Mouse (Mus musculus) ES-E14 (cell line): ENCODE results near the gene Sub1. TPM values are rescaled to one million over a fixed set of nuclear protein-coding genes. Genes with fewer than 3 reads are reported as not detected.

Experiments used
- DNase-seq: peaks from one replicate; pipeline ENCODE4 v3.0.0-alpha.2; 2013; ENCODE audit warnings: low read depth, low spot score
- H3K27ac ChIP-seq: 2 replicates; pipeline ENCODE4 v1.5.1; 2012; ENCODE audit warnings: low read depth, mild to moderate bottlenecking, low read length, moderate library complexity, mixed read lengths; ENCODE audit not compliant: poor library complexity, insufficient read depth, severe bottlenecking
- H3K36me3 ChIP-seq: 2 replicates; pipeline ENCODE4 v1.6.1; 2012; ENCODE audit warnings: mild to moderate bottlenecking, low read length, moderate library complexity, mixed read lengths; ENCODE audit not compliant: control insufficient read depth, poor library complexity, insufficient read depth, severe bottlenecking
- H3K4me1 ChIP-seq, 2 experiments: fragments of 150-350 bp in 1 of 2; sonication (generic) in 1 of 2; 2 replicates each; pipeline ENCODE4 v1.6.1; 2012; ENCODE audit warnings: low read length in 2 of 2, mild to moderate bottlenecking in 1 of 2, mixed read lengths in 1 of 2; ENCODE audit not compliant: control insufficient read depth in 2 of 2, insufficient read depth in 2 of 2, poor library complexity in 1 of 2
- H3K4me3 ChIP-seq, 2 experiments: fragments of 150-350 bp in 1 of 2; sonication (generic) in 1 of 2; 2 replicates each; pipeline ENCODE4 v1.5.1; 2012; ENCODE audit warnings: low read length in 2 of 2, low read depth in 1 of 2, mild to moderate bottlenecking in 1 of 2, mixed read lengths in 1 of 2; ENCODE audit not compliant: insufficient read depth in 1 of 2, poor library complexity in 1 of 2, severe bottlenecking in 1 of 2
- H3K9ac ChIP-seq: 2 replicates; pipeline ENCODE4 v1.6.1; 2012; ENCODE audit warnings: low read depth, mild to moderate bottlenecking, low read length, mixed read lengths; ENCODE audit not compliant: poor library complexity, insufficient read depth, severe bottlenecking
- H3K9me3 ChIP-seq: fragments of 150-350 bp; sonication (generic); 2 replicates; pipeline ENCODE4 v1.6.1; 2012; ENCODE audit warnings: low read depth, mild to moderate bottlenecking, low read length; ENCODE audit not compliant: control insufficient read depth, insufficient read depth
- CHD2 ChIP-seq: IDR thresholded peaks from 2 replicates; pipeline ENCODE4 v1.6.1; 2014; ENCODE audit warnings: mild to moderate bottlenecking, low read depth, low read length, inconsistent platforms
- HCFC1 ChIP-seq: IDR thresholded peaks from 2 replicates; pipeline ENCODE4 v1.6.1; 2012; ENCODE audit warnings: low read length, inconsistent platforms, borderline replicate concordance; ENCODE audit not compliant: insufficient read depth
- MAFK ChIP-seq: IDR thresholded peaks from 2 replicates; pipeline ENCODE4 v1.6.1; 2014; ENCODE audit warnings: mild to moderate bottlenecking, low read depth, low read length, inconsistent platforms; ENCODE audit not compliant: insufficient read depth
- ZC3H11A ChIP-seq: IDR thresholded peaks from 2 replicates; pipeline ENCODE4 v1.6.1; 2012; ENCODE audit warnings: low read depth, mild to moderate bottlenecking, inconsistent platforms, low read length, borderline replicate concordance
- ZNF384 ChIP-seq: IDR thresholded peaks from 2 replicates; pipeline ENCODE4 v1.6.1; 2012; ENCODE audit warnings: low read depth, low read length, inconsistent platforms
- in situ Hi-C, 2 experiments: fragments of 600-800 bp; cut with MboI; formaldehyde crosslinking; loops; one replicate each; pipeline ENCODE4 v1.15.1; 2025; ENCODE audit warnings: low sequenced_read_pairs in 2 of 2, inconsistent platforms in 1 of 2; ENCODE audit not compliant: unreplicated experiment in 2 of 2
- total RNA-seq: library from RNA; depleted of rRNA; stranded (reverse); fragments of 300-350 nt; gene quantifications from 2 replicates; pipeline ENCODE4 v1.2.3, GENCODE M21; 2012

The Sub1 gene
- total RNA-seq, 1 experiment = 301 TPM

DNA sequence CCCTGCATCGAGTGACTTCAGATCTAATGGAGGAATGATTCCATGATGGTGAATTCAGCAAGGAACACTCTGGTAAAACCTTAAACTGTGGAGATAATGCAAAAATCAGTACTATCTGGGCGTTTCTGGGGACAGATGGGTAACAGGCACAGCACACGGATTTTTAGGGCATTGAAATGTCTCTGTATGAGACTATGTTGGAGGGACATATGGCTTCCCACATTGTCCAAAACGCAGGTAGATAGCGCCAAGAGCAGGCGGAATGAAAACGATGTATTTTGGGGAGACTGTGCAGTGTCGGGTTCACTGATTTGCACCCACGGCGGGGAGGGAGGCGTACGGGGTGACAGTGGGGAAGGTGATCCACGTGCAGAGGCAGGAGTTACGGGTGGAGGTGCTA lies 22.7 kb upstream of the Sub1 start:
- in situ Hi-C loops = no loop called here

GRCm38 (mm10) chr15:12018428-12018757 lies 21.6 kb upstream of the Sub1 start:
- DNase-seq = no peak

More for the DNA sequence above, 22.7 kb upstream of the Sub1 start:
- TF ChIP-seq ZNF384 (no peak), HCFC1 (no peak), ZC3H11A (no peak), MAFK (no peak), CHD2 (no peak)
- H3K36me3 ChIP-seq = no peaks in the 10 kb centered on the region
- H3K4me3 ChIP-seq = peak overlapping the region; percentile 5 to 25; a peak in 1 of 4 replicates
- H3K4me1 ChIP-seq = peaks cover 2 to 6% of the 10 kb centered on the region in 2 experiments; a peak in 2 of 4 replicates
- no peak for DNase-seq
- peak overlapping the region; percentile 23; the same call in 1 of the 2 replicates for H3K9ac ChIP-seq
- H3K27ac ChIP-seq = no peak overlapping the region
- H3K9me3 ChIP-seq = no peaks in the 10 kb centered on the region

GRCm38 (mm10) chr15:12017700-12018427 lies 21.1 kb upstream of the Sub1 start:
- no peak for DNase-seq
- H3K27ac ChIP-seq = no peak overlapping the region
- no peak overlapping the region for H3K9ac ChIP-seq
- H3K4me3 ChIP-seq = no peak overlapping the region; a peak in 1 of 4 replicates
- in situ Hi-C loops = no loop called here
- TF ChIP-seq ZNF384 (no peak), HCFC1 (no peak), ZC3H11A (no peak), MAFK (no peak), CHD2 (no peak)
- no peaks in the 10 kb centered on the region for H3K9me3 ChIP-seq
- H3K4me1 ChIP-seq = peaks cover 2 to 7% of the 10 kb centered on the region in 2 experiments; a peak in 2 of 4 replicates
- no peaks in the 10 kb centered on the region for H3K36me3 ChIP-seq

More at GRCm38 (mm10) chr15:12018428-12018757, 21.6 kb upstream of the Sub1 start:
- Histone ChIP-seq H3K4me1 (peaks cover 2 to 7% of the 10 kb centered on the region in 2 experiments; a peak in 2 of 4 replicates), H3K27ac (no peak overlapping the region), H3K9ac (no peak overlapping the region), H3K4me3 (no peak overlapping the region), H3K36me3 (no peaks in the 10 kb centered on the region), H3K9me3 (no peaks in the 10 kb centered on the region)
- TF ChIP-seq ZC3H11A = no peak
- TF ChIP-seq ZNF384 = no peak
- in situ Hi-C loops = no loop called here

DNA sequence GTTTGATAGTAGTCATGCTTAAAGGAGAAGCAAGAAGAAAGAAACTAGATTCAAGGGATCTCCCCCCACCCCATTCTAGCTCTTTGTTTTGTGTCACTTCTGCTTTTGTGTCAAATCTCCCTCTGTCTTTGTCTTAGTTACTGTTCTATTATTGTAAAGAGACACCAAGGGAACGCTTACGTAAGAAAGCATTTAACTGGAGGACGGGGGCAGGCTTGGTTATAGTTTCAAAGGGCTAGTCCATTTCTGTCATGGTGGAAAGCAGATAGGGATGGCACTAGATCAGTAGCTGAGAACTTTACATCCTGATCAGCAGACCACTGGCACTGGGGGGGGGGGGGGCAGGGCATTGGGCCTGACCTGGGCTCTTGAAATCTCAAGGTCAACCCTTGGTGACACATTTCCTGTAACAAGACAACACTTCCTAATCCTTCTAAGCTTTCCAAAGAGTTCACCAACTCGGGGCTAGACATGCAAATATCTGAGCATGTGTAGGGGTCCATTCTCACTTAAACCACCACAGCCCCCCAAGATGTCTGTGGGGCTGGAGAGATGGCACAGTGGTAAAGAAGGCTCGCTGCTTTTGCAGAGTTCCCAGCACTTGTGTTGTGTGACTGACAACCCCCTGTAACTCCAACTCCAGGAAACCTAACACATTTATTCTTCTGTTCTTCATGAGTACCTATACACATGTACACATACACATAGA lies 17.6 kb upstream of the Sub1 start:
- Histone ChIP-seq H3K9me3 (no peaks in the 10 kb centered on the region), H3K9ac (no peak overlapping the region), H3K4me1 (peaks cover 0 to 6% of the 10 kb centered on the region in 2 experiments; a peak in 2 of 4 replicates), H3K27ac (no peak overlapping the region), H3K36me3 (no peaks in the 10 kb centered on the region), H3K4me3 (no peak overlapping the region)
- TF ChIP-seq HCFC1 (no peak), ZNF384 (no peak), MAFK (no peak)
- no peak for DNase-seq
- in situ Hi-C loops = no loop called here
